Mouse (Mus musculus) stomach, postnatal 0 days (tissue): ENCODE measurements around the gene Rsu1. TPM values are rescaled to one million over a fixed set of nuclear protein-coding genes. Genes with fewer than 3 reads are reported as not detected.
"Not testable (repeated sequence)": the region's sequence is repeated elsewhere in the genome, so short reads cannot be mapped to it uniquely, and the experiment has no call there.

Experiments
- ATAC-seq: fragments of 200-750 bp; cut with Nextera tagmentation; 2 replicates; pipeline ENCODE4 v1.8.0; 2017; ENCODE audit not compliant: low FRiP score, low TSS enrichment
- DNase-seq: peaks from one replicate; pipeline ENCODE4 v3.0.0-alpha.2; 2016; ENCODE audit warnings: low spot score
- H3K27ac ChIP-seq: fragments of 300-500 bp; sonication (generic); replicated peaks from 2 replicates; pipeline ENCODE4 v1.5.1; 2014; ENCODE audit warnings: mild to moderate bottlenecking, control low read depth
- H3K27me3 ChIP-seq: fragments of 300-500 bp; sonication (generic); 2 replicates; pipeline ENCODE4 v1.6.1; 2014; ENCODE audit warnings: low read length; ENCODE audit not compliant: control insufficient read depth, insufficient read depth
- H3K36me3 ChIP-seq: fragments of 300-500 bp; sonication (generic); 2 replicates; pipeline ENCODE4 v1.6.1; 2014; ENCODE audit warnings: low read length, mixed read lengths; ENCODE audit not compliant: control insufficient read depth, insufficient read depth
- H3K4me1 ChIP-seq: fragments of 300-500 bp; sonication (generic); replicated peaks from 2 replicates; pipeline ENCODE4 v1.6.1; 2014; ENCODE audit warnings: antibody characterized with exemption; ENCODE audit not compliant: control insufficient read depth, insufficient read depth
- H3K4me2 ChIP-seq: fragments of 300-500 bp; sonication (generic); replicated peaks from 2 replicates; pipeline ENCODE4 v1.6.1; 2014; ENCODE audit warnings: low read depth, mild to moderate bottlenecking, control low read depth, moderate library complexity
- H3K4me3 ChIP-seq: fragments of 300-500 bp; sonication (generic); 2 replicates; pipeline ENCODE4 v1.5.1; 2014; ENCODE audit warnings: low read depth, low read length, control low read depth
- H3K9ac ChIP-seq: fragments of 300-500 bp; sonication (generic); 2 replicates; pipeline ENCODE4 v1.6.1; 2014; ENCODE audit warnings: mild to moderate bottlenecking, low read length, control low read depth, mixed read lengths
- H3K9me3 ChIP-seq: fragments of 300-500 bp; sonication (generic); 2 replicates; pipeline ENCODE4 v1.6.1; 2016; ENCODE audit warnings: low read length; ENCODE audit not compliant: control insufficient read depth
- CTCF ChIP-seq: IDR thresholded peaks from 2 replicates; pipeline ENCODE4 v1.5.1; 2016; ENCODE audit warnings: antibody characterized with exemption, low read depth, mild to moderate bottlenecking, moderate library complexity
- EP300 ChIP-seq: optimal IDR thresholded peaks from 2 replicates; pipeline ENCODE3; 2016; ENCODE audit warnings: antibody characterized with exemption
- WGBS: fragments of 180-500 bp; shearing (Covaris S2); extraction: QIAGEN DNeasy Blood & Tissue Kit; methylation state at CpG from one replicate; pipeline ENCODE4 v1.1.7; 2014; 5-methylcytosine and 5-hydroxymethylcytosine counted together
- polyA plus RNA-seq: library from polyadenylated mRNA; unstranded; fragments of >200 nt; fragmentation: Nextera tagmentation; extraction: Ambion mirVana; gene quantifications from 2 replicates; pipeline ENCODE4 v1.2.1, GENCODE M21; 2015

The Rsu1 gene
- polyA plus RNA-seq, 1 experiment from 2014 or later: 125 TPM

- Histone ChIP-seq H3K36me3 (no peaks in the 10 kb centered on the region), H3K4me2 (no peak overlapping the region), H3K9me3 (no peaks in the 10 kb centered on the region), H3K27me3 (no peaks in the 10 kb centered on the region), H3K4me3 (no peak overlapping the region), H3K27ac (no peak overlapping the region), H3K4me1 (no peaks in the 10 kb centered on the region), H3K9ac (no peak overlapping the region)
- ATAC-seq: no peak
- WGBS: 56% methylated on average over 2 of the region's 2 CpGs
- DNase-seq: no peak
- TF ChIP-seq EP300 (no peak), CTCF (no peak)
Observed at GRCm38 (mm10) chr2:13199033-13199432, 72.2 kb downstream of the Rsu1 start.

DNA sequence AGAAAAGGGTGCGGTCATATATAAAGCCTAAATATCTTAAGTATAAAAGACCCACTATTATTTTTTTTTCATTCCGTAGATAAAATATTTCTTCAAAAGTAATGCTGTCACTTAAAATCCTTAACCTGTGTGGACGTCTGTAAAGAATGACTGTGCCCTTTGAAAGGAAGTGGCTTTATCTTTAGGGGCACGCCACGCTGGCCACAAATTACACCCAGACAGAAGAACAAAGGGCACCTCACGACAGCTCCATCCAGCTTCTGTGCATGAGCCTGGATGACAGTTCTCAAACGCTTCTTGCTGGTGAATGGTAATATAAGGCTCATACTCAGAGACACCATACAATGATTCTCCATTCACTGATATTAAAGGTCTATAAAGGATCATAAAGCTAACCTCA is 75.7 kb downstream of the Rsu1 start:
- 67% methylated on average over 7 of the region's 7 CpGs for WGBS
- DNase-seq: no peak
- Histone ChIP-seq H3K27ac (no peak overlapping the region), H3K27me3 (no peaks in the 10 kb centered on the region), H3K9me3 (no peaks in the 10 kb centered on the region), H3K9ac (no peak overlapping the region), H3K4me2 (no peak overlapping the region), H3K4me1 (no peaks in the 10 kb centered on the region), H3K36me3 (no peaks in the 10 kb centered on the region), H3K4me3 (no peak overlapping the region)
- no peak for TF ChIP-seq EP300
- TF ChIP-seq CTCF: no peak
- ATAC-seq: no peak

DNA sequence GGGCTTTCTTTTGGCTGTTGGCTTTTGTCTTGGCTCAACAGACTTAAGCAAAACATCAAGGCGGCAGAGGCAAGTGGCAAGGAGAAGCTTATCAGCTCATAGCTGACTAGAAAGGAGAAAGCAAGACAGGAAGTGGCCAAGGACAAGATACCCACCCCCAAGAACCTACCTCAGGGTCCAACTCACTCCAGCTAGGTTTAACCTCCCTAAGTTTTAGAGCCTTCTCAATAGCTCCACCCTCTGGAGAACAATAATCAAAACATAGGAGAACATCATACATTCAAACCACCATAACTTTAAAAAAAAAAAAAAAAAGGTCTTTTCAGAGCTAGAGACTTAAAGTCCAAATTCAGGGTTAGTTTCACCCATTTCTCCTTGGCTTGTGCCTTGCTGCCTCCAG is 79.1 kb downstream of the Rsu1 start:
- no peak overlapping the region for H3K27ac ChIP-seq
- no peak overlapping the region for H3K4me3 ChIP-seq
- no peaks in the 10 kb centered on the region for H3K27me3 ChIP-seq
- H3K4me1 ChIP-seq: no peaks in the 10 kb centered on the region
- WGBS: 68% methylated on average over 1 of the region's 1 CpGs
- H3K9ac ChIP-seq: no peak overlapping the region
- H3K9me3 ChIP-seq: no peaks in the 10 kb centered on the region
- ATAC-seq: no peak
- no peak for DNase-seq
- H3K36me3 ChIP-seq: no peaks in the 10 kb centered on the region
- H3K4me2 ChIP-seq: no peak overlapping the region
- TF ChIP-seq CTCF (no peak), EP300 (no peak)

DNA sequence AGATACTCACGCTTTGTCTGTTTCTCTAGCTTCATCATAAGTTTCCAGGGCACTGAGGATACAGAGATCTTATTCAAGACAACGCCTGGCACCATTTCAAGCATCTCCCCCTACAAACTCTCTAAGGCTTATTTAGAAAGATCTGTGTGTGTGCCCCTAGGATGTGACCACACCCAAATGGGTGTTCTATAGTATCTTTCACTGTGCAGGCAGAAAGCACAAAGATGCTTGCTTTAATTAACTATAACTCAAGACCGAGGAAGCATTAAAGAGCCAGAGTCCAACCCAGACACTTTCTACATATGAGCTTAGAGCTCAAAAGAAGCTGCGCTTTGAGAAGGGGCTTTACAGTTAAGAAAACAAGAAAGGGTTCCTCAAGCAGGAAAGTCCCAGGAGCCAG is 80.4 kb downstream of the Rsu1 start:
- no peaks in the 10 kb centered on the region for H3K9me3 ChIP-seq
- no peaks in the 10 kb centered on the region for H3K4me1 ChIP-seq
- H3K9ac ChIP-seq: no peak overlapping the region
- TF ChIP-seq EP300 (no peak), CTCF (no peak)
- H3K27ac ChIP-seq: no peak overlapping the region
- no peaks in the 10 kb centered on the region for H3K27me3 ChIP-seq
- H3K4me3 ChIP-seq: no peak overlapping the region
- 90% methylated on average over 4 of the region's 4 CpGs for WGBS
- DNase-seq (no peak), ATAC-seq (no peak)
- H3K36me3 ChIP-seq: no peaks in the 10 kb centered on the region
- no peak overlapping the region for H3K4me2 ChIP-seq

DNA sequence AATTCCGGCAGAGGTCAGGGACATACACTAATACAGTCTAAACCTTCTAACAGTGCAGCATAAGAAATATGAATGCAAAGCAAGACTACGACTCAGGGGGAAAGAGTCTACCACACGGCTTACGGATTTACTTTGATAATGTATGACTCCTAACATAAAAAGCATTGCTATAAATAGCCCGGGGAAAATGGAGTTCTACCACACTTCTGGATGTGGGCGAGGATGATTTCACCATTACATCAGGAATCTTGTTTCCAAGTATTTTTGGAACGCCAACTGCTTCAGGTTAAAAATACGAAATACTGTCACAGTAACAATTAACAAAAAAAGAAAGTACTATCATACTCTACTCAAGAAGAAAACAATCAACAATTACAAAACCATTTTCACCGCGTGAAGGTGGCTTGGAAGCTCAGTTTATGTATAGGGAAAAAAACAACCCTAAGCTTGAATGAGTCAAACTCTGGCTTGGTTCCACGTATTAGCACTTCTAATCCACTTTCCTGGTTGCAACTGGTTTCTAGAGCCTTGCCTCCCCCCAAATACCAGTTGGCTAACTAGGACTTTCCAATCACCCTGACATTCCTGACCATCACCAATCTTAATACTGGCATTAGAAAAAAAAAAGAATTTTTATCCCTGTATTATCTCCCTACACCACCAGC is 82.3 kb downstream of the Rsu1 start:
- no peak overlapping the region for H3K9ac ChIP-seq
- no peaks in the 10 kb centered on the region for H3K36me3 ChIP-seq
- H3K4me3 ChIP-seq: no peak overlapping the region
- H3K4me2 ChIP-seq: no peak overlapping the region
- WGBS: 75% methylated on average over 11 of the region's 11 CpGs
- H3K9me3 ChIP-seq: no peaks in the 10 kb centered on the region
- TF ChIP-seq CTCF (no peak), EP300 (no peak)
- ATAC-seq (no peak), DNase-seq (no peak)
- H3K27me3 ChIP-seq: no peaks in the 10 kb centered on the region
- no peaks in the 10 kb centered on the region for H3K4me1 ChIP-seq
- H3K27ac ChIP-seq: no peak overlapping the region

DNA sequence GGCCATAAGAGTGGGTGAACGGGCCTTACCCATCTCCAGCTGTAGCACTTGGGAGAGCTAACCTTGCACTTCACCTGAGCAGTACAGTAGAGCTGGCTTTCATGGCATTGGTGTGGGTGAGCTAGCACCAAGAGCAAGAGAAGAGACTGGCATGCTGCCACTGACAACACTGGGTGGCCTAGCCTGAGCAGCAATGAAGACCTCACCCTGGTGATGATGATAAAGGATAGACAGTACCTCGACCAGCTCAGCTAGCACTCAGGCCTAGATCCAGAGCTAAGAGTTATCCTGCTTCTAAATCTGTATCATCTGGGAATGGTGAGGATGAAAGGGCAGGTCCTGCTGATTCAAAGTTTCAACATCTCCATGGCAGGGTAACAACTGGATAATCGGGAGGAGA is 88.1 kb downstream of the Rsu1 start:
- H3K27ac ChIP-seq: no peak overlapping the region
- no peak overlapping the region for H3K4me3 ChIP-seq
- H3K36me3 ChIP-seq: no peaks in the 10 kb centered on the region
- DNase-seq: no peak
- no peak; the same call in 1 of the 2 replicates for ATAC-seq
- H3K9me3 ChIP-seq: no peaks in the 10 kb centered on the region
- no peaks in the 10 kb centered on the region for H3K27me3 ChIP-seq
- no peaks in the 10 kb centered on the region for H3K4me1 ChIP-seq
- no peak overlapping the region for H3K9ac ChIP-seq
- WGBS: 93% methylated on average over 3 of the region's 3 CpGs
- no peak overlapping the region for H3K4me2 ChIP-seq
- TF ChIP-seq EP300 (no peak), CTCF (no peak)

DNA sequence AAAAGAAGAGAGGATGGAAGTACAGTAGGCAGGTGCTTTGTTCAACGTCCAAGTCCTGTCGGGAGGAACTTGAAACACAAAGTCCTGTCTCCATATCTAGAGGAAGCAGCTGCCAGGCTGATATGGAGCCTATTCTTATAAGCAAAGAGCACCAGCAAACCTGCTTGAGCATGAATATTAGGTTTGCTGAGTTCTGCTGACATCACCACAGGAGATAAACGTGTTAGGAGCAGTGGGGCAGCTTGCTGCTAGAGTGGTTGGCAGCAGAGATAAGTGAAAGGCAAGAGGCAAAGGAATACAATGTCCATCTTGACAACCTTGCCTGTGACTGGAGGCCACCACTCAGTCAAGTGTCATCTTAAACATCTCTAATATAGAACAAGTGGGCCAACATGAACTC is 89.3 kb downstream of the Rsu1 start:
- no CpG with 5 or more reads among the region's 3 CpGs for WGBS
- H3K9me3 ChIP-seq, DNase-seq, H3K4me1 ChIP-seq, H3K4me2 ChIP-seq, ATAC-seq, H3K27me3 ChIP-seq, H3K36me3 ChIP-seq, H3K27ac ChIP-seq, H3K9ac ChIP-seq, H3K4me3 ChIP-seq: not testable (repeated sequence)
